Mouse (Mus musculus) hindbrain, postnatal 0 days (tissue): ENCODE results near the gene Fgfr2. TPM values are rescaled to one million over a fixed set of nuclear protein-coding genes. Genes with fewer than 3 reads are reported as not detected.

Experiments used
- ATAC-seq: fragments of 200-750 bp; cut with Nextera tagmentation; 2 replicates; pipeline ENCODE4 v1.8.0; 2017; ENCODE audit warnings: mild to moderate bottlenecking, moderate TSS enrichment, moderate library complexity
- DNase-seq: peaks from one replicate; pipeline ENCODE4 v3.0.0-alpha.2; 2015; ENCODE audit warnings: low spot score
- H3K27ac ChIP-seq: fragments of 300-500 bp; sonication (generic); 2 replicates; pipeline ENCODE4 v1.5.1; 2014; ENCODE audit warnings: mild to moderate bottlenecking
- H3K27me3 ChIP-seq: fragments of 300-500 bp; sonication (generic); 2 replicates; pipeline ENCODE4 v1.6.1; 2014; ENCODE audit warnings: low read length, mixed read lengths; ENCODE audit not compliant: insufficient read depth
- H3K36me3 ChIP-seq: fragments of 300-500 bp; sonication (generic); 2 replicates; pipeline ENCODE4 v1.6.1; 2014; ENCODE audit warnings: low read length, mixed read lengths; ENCODE audit not compliant: insufficient read depth
- H3K4me1 ChIP-seq: fragments of 300-500 bp; sonication (generic); 2 replicates; pipeline ENCODE4 v1.6.1; 2014; ENCODE audit warnings: antibody characterized with exemption, low read length, mixed read lengths; ENCODE audit not compliant: insufficient read depth
- H3K4me2 ChIP-seq: fragments of 300-500 bp; sonication (generic); 2 replicates; pipeline ENCODE4 v1.6.1; 2014; ENCODE audit warnings: low read depth, mild to moderate bottlenecking, low read length, moderate library complexity, mixed read lengths
- H3K4me3 ChIP-seq: fragments of 300-500 bp; sonication (generic); 2 replicates; pipeline ENCODE4 v1.5.1; 2014; ENCODE audit warnings: low read length
- H3K9ac ChIP-seq: fragments of 300-500 bp; sonication (generic); replicated peaks from 2 replicates; pipeline ENCODE4 v1.6.1; 2014; ENCODE audit warnings: mild to moderate bottlenecking, low read length, moderate library complexity, mixed read lengths
- H3K9me3 ChIP-seq: fragments of 300-500 bp; sonication (generic); 2 replicates; pipeline ENCODE4 v1.6.1; 2016; ENCODE audit warnings: low read length, mixed read lengths
- CTCF ChIP-seq: IDR thresholded peaks from 2 replicates; pipeline ENCODE4 v1.5.1; 2016; ENCODE audit warnings: antibody characterized with exemption, control low read depth, low read depth
- WGBS: fragments of 180-500 bp; shearing (Covaris S2); extraction: QIAGEN DNeasy Blood & Tissue Kit; methylation state at CpG from one replicate; pipeline ENCODE4 v1.1.7; 2014; 5-methylcytosine and 5-hydroxymethylcytosine counted together
- polyA plus RNA-seq: library from polyadenylated mRNA; unstranded; fragments of >200 nt; fragmentation: Nextera tagmentation; extraction: Ambion mirVana; gene quantifications from 2 replicates; pipeline ENCODE4 v1.2.1, GENCODE M21; 2015
- total RNA-seq: library from RNA; depleted of rRNA; stranded (reverse); fragments of >200 nt; gene quantifications from 2 replicates; pipeline ENCODE4 v1.2.3, GENCODE M21; 2014

The Fgfr2 gene
- total and polyA plus RNA-seq, 2 experiments from 2014 or later = 17.3 to 49.0 TPM

- Histone ChIP-seq H3K4me3 (no peak overlapping the region), H3K36me3 (peaks cover 11% of the 10 kb centered on the region), H3K9me3 (no peaks in the 10 kb centered on the region), H3K27me3 (no peaks in the 10 kb centered on the region), H3K9ac (no peak overlapping the region), H3K4me2 (no peak overlapping the region), H3K4me1 (peaks cover 21% of the 10 kb centered on the region), H3K27ac (peak overlapping the region; percentile 85; the same call in 1 of the 2 replicates)
- peak; percentile 65 for DNase-seq
- TF ChIP-seq CTCF = no peak
- WGBS = 58% methylated on average over 5 of the region's 5 CpGs
- ATAC-seq = peak; percentile 36
Measured at GRCm38 (mm10) chr7:132758875-132759274, 364.3 kb downstream of the Fgfr2 start.

GRCm38 (mm10) chr7:132756325-132756724 lies 366.8 kb downstream of the Fgfr2 start:
- peaks cover 21% of the 10 kb centered on the region for H3K4me1 ChIP-seq

GRCm38 (mm10) chr7:132754389-132754750 lies 368.8 kb downstream of the Fgfr2 start:
- no peaks in the 10 kb centered on the region for H3K9me3 ChIP-seq
- ATAC-seq (peak; percentile 39; the same call in 1 of the 2 replicates), DNase-seq (peak; percentile 60)
- TF ChIP-seq CTCF = 0 out of 2 replicates have a peak, but pooled peaks have one; percentile 11
- peaks cover 13% of the 10 kb centered on the region for H3K4me1 ChIP-seq
- no peak overlapping the region for H3K4me3 ChIP-seq
- peak overlapping the region; percentile 11; the same call in 1 of the 2 replicates for H3K27ac ChIP-seq
- H3K36me3 ChIP-seq = peaks cover 11% of the 10 kb centered on the region; the same call in 1 of the 2 replicates
- no peaks in the 10 kb centered on the region for H3K27me3 ChIP-seq
- WGBS = 49% methylated on average over 3 of the region's 3 CpGs
- no peak overlapping the region for H3K4me2 ChIP-seq
- no peak overlapping the region for H3K9ac ChIP-seq

More at GRCm38 (mm10) chr7:132756325-132756724, 366.8 kb downstream of the Fgfr2 start:
- H3K9ac ChIP-seq = no peak overlapping the region
- 97% methylated on average over 5 of the region's 5 CpGs for WGBS
- no peaks in the 10 kb centered on the region for H3K9me3 ChIP-seq
- no peaks in the 10 kb centered on the region for H3K27me3 ChIP-seq
- no peak overlapping the region for H3K4me2 ChIP-seq
- DNase-seq (no peak), ATAC-seq (no peak)
- H3K27ac ChIP-seq = no peak overlapping the region
- no peak overlapping the region for H3K4me3 ChIP-seq
- peaks cover 11% of the 10 kb centered on the region; the same call in 1 of the 2 replicates for H3K36me3 ChIP-seq
- no peak for TF ChIP-seq CTCF

- TF ChIP-seq CTCF = no peak
- 44% methylated on average over 4 of the region's 4 CpGs for WGBS
- H3K9ac ChIP-seq = no peak overlapping the region
- H3K36me3 ChIP-seq = peaks cover 11% of the 10 kb centered on the region; the same call in 1 of the 2 replicates
- no peak overlapping the region for H3K4me3 ChIP-seq
- peaks cover 12% of the 10 kb centered on the region for H3K4me1 ChIP-seq
- H3K27me3 ChIP-seq = no peaks in the 10 kb centered on the region
- peak; percentile 83 for ATAC-seq
- peak overlapping the region; percentile 11 for H3K27ac ChIP-seq
- no peaks in the 10 kb centered on the region for H3K9me3 ChIP-seq
- DNase-seq = peak; percentile 71
- H3K4me2 ChIP-seq = no peak overlapping the region
Measured at GRCm38 (mm10) chr7:132753518-132754388, 369.4 kb downstream of the Fgfr2 start.

GRCm38 (mm10) chr7:132751716-132752115 lies 371.4 kb downstream of the Fgfr2 start:
- Histone ChIP-seq H3K36me3 (no peaks in the 10 kb centered on the region), H3K9ac (no peak overlapping the region), H3K4me1 (peaks cover 12% of the 10 kb centered on the region), H3K9me3 (no peaks in the 10 kb centered on the region), H3K4me2 (no peak overlapping the region), H3K27ac (no peak overlapping the region), H3K4me3 (no peak overlapping the region), H3K27me3 (no peaks in the 10 kb centered on the region)
- WGBS = 59% methylated on average over 2 of the region's 2 CpGs
- TF ChIP-seq CTCF = no peak
- ATAC-seq = no peak
- DNase-seq = no peak

- WGBS = 91% methylated on average over 11 of the region's 11 CpGs
- H3K27me3 ChIP-seq = no peaks in the 10 kb centered on the region
- H3K36me3 ChIP-seq = no peaks in the 10 kb centered on the region
- H3K9me3 ChIP-seq = no peaks in the 10 kb centered on the region
- no peak for DNase-seq
- no peak overlapping the region for H3K4me2 ChIP-seq
- ATAC-seq = no peak
- H3K4me1 ChIP-seq = peaks cover 4% of the 10 kb centered on the region
- no peak overlapping the region for H3K9ac ChIP-seq
- H3K4me3 ChIP-seq = no peak overlapping the region
- no peak overlapping the region for H3K27ac ChIP-seq
- no peak for TF ChIP-seq CTCF
Measured at GRCm38 (mm10) chr7:132749504-132749903, 373.6 kb downstream of the Fgfr2 start.
